Mouse (Mus musculus): ENCODE results near the gene Bnipl.

DNA sequence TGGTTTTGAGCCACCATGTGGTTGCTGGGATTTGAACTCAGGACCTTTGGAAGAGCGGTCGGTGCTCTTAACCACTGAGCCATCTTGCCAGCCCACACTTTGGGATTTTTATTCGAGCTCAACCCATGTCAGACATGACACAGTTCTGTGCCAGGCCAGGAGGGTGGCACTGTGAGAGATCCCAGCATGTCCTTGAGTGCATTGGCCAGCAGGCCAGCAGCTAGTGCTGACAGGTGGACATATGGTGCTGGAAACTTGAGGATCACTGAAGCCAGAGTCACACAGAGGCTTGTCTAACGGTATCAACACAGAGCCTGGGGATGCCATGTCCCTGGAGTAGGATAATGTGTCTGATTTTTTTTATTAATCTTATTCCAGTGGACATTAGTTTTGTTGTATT, 38.4 kb upstream of the Bnipl start:
- TF ChIP-seq CTCF (IDR thresholded peaks at IDR 0.05; ENCODE audit: low read depth) (no peak), EP300 (optimal IDR thresholded peaks at IDR 0.05) (no peak)
